Mouse (Mus musculus): ENCODE measurements around the gene Rgl1. TPM values are rescaled to one million over a fixed set of nuclear protein-coding genes. Genes with fewer than 3 reads are reported as not detected.

The Rgl1 gene
- total and polyA plus RNA-seq, 2 experiments from 2014 or later: 16.2 to 16.9 TPM

DNA sequence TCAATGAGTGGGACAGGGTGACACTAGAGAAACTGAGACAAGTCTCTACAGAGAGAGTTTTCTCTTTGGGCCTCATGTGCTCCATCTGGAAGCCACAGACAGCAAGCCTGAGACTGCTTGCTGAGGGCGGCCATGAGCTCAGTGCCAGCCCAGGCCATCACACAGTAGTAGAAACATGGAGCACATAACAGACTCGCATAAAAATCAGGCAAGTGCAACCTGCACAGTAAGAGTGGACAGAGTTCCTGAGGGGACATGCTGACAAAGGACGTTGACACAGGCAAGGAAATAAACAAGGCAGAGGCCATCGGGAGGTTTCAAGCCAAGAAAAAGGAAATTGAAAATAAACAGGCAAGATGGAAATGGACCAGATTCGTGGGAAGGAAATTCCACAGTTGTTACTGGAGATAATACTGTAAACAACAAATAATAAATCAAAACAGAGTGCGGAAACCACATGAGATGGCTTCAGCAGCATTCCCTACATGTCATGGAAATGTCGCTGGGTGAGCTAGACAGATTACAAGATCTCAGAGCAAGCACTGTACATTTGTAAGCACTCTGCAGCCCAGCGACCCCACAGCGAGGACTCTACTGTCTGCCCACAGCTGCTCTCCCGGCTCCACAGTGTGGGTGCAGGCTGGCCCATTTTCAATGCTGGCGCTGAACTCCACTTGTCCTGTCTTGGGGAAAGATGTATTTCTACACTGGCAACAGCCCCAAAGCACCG is 88.5 kb downstream of the Rgl1 start:
- DNase-seq (ENCODE audit: low spot score): no peak
- no peak overlapping the region for H3K27ac ChIP-seq (ENCODE audit: low read depth, low read length)
- H3K4me3 ChIP-seq (ENCODE audit: low read depth, low read length): no peak overlapping the region
- no peaks in the 10 kb centered on the region for H3K36me3 ChIP-seq (ENCODE audit: insufficient read depth, low read length)
- H3K9me3 ChIP-seq (ENCODE audit: low read length): no peaks in the 10 kb centered on the region
- ATAC-seq (ENCODE audit: low FRiP score): no peak
- TF ChIP-seq CTCF (IDR thresholded peaks at IDR 0.05): no peak
- H3K4me2 ChIP-seq (ENCODE audit: low read depth, low read length, poor library complexity, severe bottlenecking): no peak overlapping the region
- no peaks in the 10 kb centered on the region for H3K4me1 ChIP-seq (ENCODE audit: insufficient read depth, low read length)
- 82% methylated on average over 12 of the region's 12 CpGs for WGBS
- no peak overlapping the region for H3K9ac ChIP-seq (replicated peaks; ENCODE audit: low read length, poor library complexity, severe bottlenecking)
- no peaks in the 10 kb centered on the region for H3K27me3 ChIP-seq (ENCODE audit: insufficient read depth, low read length)

DNA sequence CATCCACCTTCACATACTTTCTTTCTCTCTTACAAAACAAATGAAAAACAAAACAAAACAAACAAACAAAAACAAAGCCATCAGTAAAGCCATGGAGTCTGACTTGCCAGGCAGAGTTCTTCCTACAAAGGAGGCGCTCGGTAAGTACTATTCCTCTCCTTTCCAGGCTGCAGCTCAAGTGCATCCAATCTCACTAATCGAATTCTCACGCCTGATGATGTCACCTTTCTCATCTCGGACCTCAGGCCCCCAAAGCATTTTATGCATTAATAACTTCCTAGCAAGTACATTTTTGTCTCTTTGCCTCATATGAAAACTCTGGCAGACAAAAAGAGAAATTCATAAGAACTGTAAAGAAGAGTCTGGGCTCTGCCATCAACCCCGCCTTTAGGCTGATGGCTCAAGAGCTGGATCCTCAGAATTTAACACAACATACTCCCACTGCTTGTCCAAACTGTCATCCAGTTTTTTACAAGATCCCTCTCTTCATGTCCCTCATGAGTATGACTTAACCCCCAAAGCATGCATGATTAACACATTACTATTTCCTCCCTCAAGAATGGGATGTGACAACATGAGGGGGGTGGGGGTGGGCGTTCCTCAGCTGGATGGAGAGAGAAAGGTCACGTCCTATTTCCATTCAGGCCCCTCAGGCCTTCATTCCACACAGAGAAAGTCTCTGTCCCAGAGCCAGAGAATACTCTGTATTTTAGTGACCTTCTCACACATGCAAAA is 96.5 kb downstream of the Rgl1 start:
- no peaks in the 10 kb centered on the region for H3K27me3 ChIP-seq (ENCODE audit: insufficient read depth, low read length)
- no peaks in the 10 kb centered on the region for H3K36me3 ChIP-seq (ENCODE audit: insufficient read depth, low read length)
- TF ChIP-seq CTCF (IDR thresholded peaks at IDR 0.05): no peak
- DNase-seq (ENCODE audit: low spot score) (no peak), ATAC-seq (ENCODE audit: low FRiP score) (no peak)
- H3K4me2 ChIP-seq (ENCODE audit: low read depth, low read length, poor library complexity, severe bottlenecking): no peak overlapping the region
- H3K4me1 ChIP-seq (ENCODE audit: insufficient read depth, low read length): no peaks in the 10 kb centered on the region
- H3K9me3 ChIP-seq (ENCODE audit: low read length): no peaks in the 10 kb centered on the region
- no peak overlapping the region for H3K27ac ChIP-seq (ENCODE audit: low read depth, low read length)
- no peak overlapping the region for H3K4me3 ChIP-seq (ENCODE audit: low read depth, low read length)
- 31% methylated on average over 8 of the region's 8 CpGs for WGBS
- H3K9ac ChIP-seq (replicated peaks; ENCODE audit: low read length, poor library complexity, severe bottlenecking): no peak overlapping the region

DNA sequence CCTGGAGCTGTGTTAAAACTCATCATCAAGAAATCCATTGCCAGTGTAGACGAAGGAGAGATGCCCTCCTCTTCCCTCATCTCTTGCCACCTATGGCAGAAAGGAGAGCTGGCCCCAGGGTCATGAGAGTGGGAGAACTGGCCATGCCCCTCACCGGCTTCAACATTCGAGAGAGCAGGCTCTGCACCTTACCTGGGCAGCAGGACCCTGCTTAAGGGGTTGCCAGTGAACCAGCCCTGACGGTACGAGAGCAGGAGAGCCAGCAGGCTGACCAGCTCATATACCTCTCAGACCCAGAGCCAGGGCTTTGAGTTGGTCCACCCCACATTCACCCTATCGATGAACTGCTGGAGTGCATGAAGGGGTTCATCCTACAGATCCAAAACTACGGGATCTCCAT is 105.7 kb downstream of the Rgl1 start:
- no peak for DNase-seq (ENCODE audit: low spot score)
- H3K4me1 ChIP-seq (ENCODE audit: insufficient read depth, low read length): no peaks in the 10 kb centered on the region
- H3K27ac ChIP-seq (ENCODE audit: low read depth, low read length): no peak overlapping the region
- TF ChIP-seq CTCF (IDR thresholded peaks at IDR 0.05): no peak
- H3K27me3 ChIP-seq (ENCODE audit: insufficient read depth, low read length): no peaks in the 10 kb centered on the region
- no peak for ATAC-seq (ENCODE audit: low FRiP score)
- WGBS: 93% methylated on average over 7 of the region's 7 CpGs
- H3K9ac ChIP-seq (replicated peaks; ENCODE audit: low read length, poor library complexity, severe bottlenecking): no peak overlapping the region
- H3K9me3 ChIP-seq (ENCODE audit: low read length): no peaks in the 10 kb centered on the region
- H3K4me3 ChIP-seq (ENCODE audit: low read depth, low read length): no peak overlapping the region
- no peaks in the 10 kb centered on the region for H3K36me3 ChIP-seq (ENCODE audit: insufficient read depth, low read length)
- H3K4me2 ChIP-seq (ENCODE audit: low read depth, low read length, poor library complexity, severe bottlenecking): no peak overlapping the region

DNA sequence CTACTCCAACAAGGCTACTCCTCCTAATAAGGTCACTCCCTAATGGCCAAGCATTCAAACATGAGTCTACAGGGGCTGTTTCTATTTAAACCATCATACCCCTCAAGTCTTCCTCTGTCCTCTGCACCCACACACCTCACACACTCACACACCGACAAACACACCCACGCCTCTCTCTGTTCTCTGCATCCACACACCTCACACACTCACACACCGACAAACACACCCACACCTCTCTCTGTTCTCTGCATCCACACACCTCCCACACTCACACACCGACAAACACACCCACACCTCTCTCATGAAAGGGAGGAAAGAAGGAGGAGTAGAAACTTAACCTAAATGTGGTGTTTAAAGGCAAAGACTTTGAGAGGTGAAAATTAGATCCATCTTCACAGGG is 106.2 kb downstream of the Rgl1 start:
- Histone ChIP-seq H3K9me3 (ENCODE audit: low read length) (no peaks in the 10 kb centered on the region), H3K4me3 (ENCODE audit: low read depth, low read length) (no peak overlapping the region), H3K36me3 (ENCODE audit: insufficient read depth, low read length) (no peaks in the 10 kb centered on the region), H3K4me1 (ENCODE audit: insufficient read depth, low read length) (no peaks in the 10 kb centered on the region), H3K27ac (ENCODE audit: low read depth, low read length) (no peak overlapping the region), H3K9ac (replicated peaks; ENCODE audit: low read length, poor library complexity, severe bottlenecking) (no peak overlapping the region), H3K27me3 (ENCODE audit: insufficient read depth, low read length) (no peaks in the 10 kb centered on the region), H3K4me2 (ENCODE audit: low read depth, low read length, poor library complexity, severe bottlenecking) (no peak overlapping the region)
- DNase-seq (ENCODE audit: low spot score): no peak
- TF ChIP-seq CTCF (IDR thresholded peaks at IDR 0.05): no peak
- no peak for ATAC-seq (ENCODE audit: low FRiP score)
- 97% methylated on average over 4 of the region's 4 CpGs for WGBS

DNA sequence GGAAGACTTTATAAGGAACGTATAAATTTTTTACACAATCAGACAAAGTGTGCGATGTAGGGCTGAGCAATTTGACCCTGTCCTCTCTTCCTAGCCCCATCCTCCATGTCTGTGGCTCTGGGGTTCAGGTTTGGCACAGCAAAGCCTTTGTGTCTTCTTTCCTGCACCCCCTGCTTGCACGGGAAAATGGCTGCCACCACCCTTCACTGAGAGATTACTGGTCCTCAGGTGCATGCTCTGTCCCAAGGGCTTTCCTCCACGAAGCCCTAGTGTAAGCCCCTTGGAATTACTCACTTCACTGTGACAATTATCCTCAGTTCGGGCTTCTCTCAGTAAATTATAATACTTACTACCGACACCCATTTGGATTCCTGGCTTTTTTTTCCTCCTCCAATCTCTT is 109.5 kb downstream of the Rgl1 start:
- ATAC-seq (ENCODE audit: low FRiP score): no peak
- DNase-seq (ENCODE audit: low spot score): no peak
- no peaks in the 10 kb centered on the region for H3K36me3 ChIP-seq (ENCODE audit: insufficient read depth, low read length)
- H3K27ac ChIP-seq (ENCODE audit: low read depth, low read length): no peak overlapping the region
- H3K9me3 ChIP-seq (ENCODE audit: low read length): no peaks in the 10 kb centered on the region
- no peaks in the 10 kb centered on the region for H3K4me1 ChIP-seq (ENCODE audit: insufficient read depth, low read length)
- WGBS: 74% methylated on average over 6 of the region's 6 CpGs
- H3K4me2 ChIP-seq (ENCODE audit: low read depth, low read length, poor library complexity, severe bottlenecking): no peak overlapping the region
- no peak overlapping the region for H3K4me3 ChIP-seq (ENCODE audit: low read depth, low read length)
- no peaks in the 10 kb centered on the region for H3K27me3 ChIP-seq (ENCODE audit: insufficient read depth, low read length)
- H3K9ac ChIP-seq (replicated peaks; ENCODE audit: low read length, poor library complexity, severe bottlenecking): no peak overlapping the region
- TF ChIP-seq CTCF (IDR thresholded peaks at IDR 0.05): no peak

DNA sequence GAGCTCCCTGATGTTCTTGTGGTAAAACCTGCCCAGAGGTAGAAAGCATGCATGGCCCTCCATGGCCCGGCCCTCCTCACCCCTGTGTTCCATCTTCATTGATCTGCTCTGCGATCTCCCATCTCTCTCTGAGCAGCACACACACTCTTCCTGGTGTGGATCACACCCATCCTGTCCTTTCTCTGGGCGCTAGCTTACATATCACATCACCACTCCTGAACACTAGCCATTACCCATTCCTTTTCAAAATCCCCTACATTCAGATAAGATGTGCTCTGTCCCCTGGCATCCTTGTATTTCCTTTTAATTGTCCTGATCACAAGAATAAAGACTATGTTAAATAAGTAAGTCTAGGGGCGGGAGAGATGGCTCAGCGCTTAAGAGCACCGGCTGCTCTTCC is 111.3 kb downstream of the Rgl1 start:
- no peak for TF ChIP-seq CTCF (IDR thresholded peaks at IDR 0.05)
- DNase-seq (ENCODE audit: low spot score) (no peak), ATAC-seq (ENCODE audit: low FRiP score) (no peak)
- H3K27ac ChIP-seq (ENCODE audit: low read depth, low read length): no peak overlapping the region
- H3K9ac ChIP-seq (replicated peaks; ENCODE audit: low read length, poor library complexity, severe bottlenecking): no peak overlapping the region
- H3K27me3 ChIP-seq (ENCODE audit: insufficient read depth, low read length): no peaks in the 10 kb centered on the region
- no peaks in the 10 kb centered on the region for H3K9me3 ChIP-seq (ENCODE audit: low read length)
- H3K4me1 ChIP-seq (ENCODE audit: insufficient read depth, low read length): no peaks in the 10 kb centered on the region
- H3K4me2 ChIP-seq (ENCODE audit: low read depth, low read length, poor library complexity, severe bottlenecking): no peak overlapping the region
- no peak overlapping the region for H3K4me3 ChIP-seq (ENCODE audit: low read depth, low read length)
- WGBS: 96% methylated on average over 6 of the region's 6 CpGs
- H3K36me3 ChIP-seq (ENCODE audit: insufficient read depth, low read length): no peaks in the 10 kb centered on the region

All from midbrain, postnatal 0 days (tissue).